Mouse (Mus musculus) layer of hippocampus, adult 2 months (tissue): Measurements from ENCODE around the gene Lgals1. TPM values are rescaled to one million over a fixed set of nuclear protein-coding genes. Genes with fewer than 3 reads are reported as not detected.
A peak's percentile ranks its signal among the peaks of the same experiment; 100 is the strongest.

Experiments
- DNase-seq, 2 experiments: peaks; one replicate each; pipeline ENCODE4 v3.0.0; 2022; ENCODE audit warnings: low spot score in 2 of 2
- H3K27ac ChIP-seq: fragments of 200-600 bp; 2 replicates; pipeline ENCODE4 v1.8.1; 2022
- H3K4me3 ChIP-seq: fragments of 200-600 bp; 2 replicates; pipeline ENCODE4 v1.8.1; 2022; ENCODE audit warnings: mild to moderate bottlenecking
- CTCF ChIP-seq: fragments of 200-600 bp; conservative IDR thresholded peaks from 2 replicates; pipeline ENCODE4 v1.8.1; 2022; ENCODE audit warnings: antibody characterized with exemption, mild to moderate bottlenecking, moderate library complexity
- microRNA-seq, 2 experiments: library from miRNA; unstranded; fragments of <30 nt; microRNA quantifications; one replicate each; pipeline ENCODE4 v1.2.0; 2021
- total RNA-seq, 2 experiments: library from RNA; stranded (reverse); gene quantifications; 2 replicates each; pipeline ENCODE4 v1.2.3; 2021

Gene Lgals1
- total RNA-seq, 2 experiments from 2014 or later: 18.9 to 20.2 TPM

DNA sequence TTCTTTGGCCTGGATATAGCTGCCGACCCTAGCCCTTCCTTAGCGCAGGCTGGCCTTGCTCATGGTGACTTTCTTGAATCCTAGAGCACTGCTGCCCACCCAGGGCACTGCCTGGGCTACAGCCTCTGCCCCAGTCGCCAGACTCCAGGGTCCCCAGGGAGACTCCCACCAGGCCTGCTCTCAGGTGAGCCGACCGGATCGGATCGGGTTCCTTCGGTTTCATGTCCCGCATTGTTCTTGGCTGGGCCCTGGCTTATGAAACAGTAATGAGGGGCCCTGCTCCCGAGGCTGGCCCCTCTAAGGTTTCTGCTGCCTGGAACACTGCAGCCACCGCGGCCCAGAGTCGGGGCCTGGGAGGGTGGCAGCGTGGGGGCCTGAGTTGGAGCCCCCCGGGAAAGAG, 30.5 kb downstream of the Lgals1 start:
- Histone ChIP-seq H3K27ac (no peak overlapping the region), H3K4me3 (no peak overlapping the region)
- no peak for DNase-seq
- no peak for TF ChIP-seq CTCF

DNA sequence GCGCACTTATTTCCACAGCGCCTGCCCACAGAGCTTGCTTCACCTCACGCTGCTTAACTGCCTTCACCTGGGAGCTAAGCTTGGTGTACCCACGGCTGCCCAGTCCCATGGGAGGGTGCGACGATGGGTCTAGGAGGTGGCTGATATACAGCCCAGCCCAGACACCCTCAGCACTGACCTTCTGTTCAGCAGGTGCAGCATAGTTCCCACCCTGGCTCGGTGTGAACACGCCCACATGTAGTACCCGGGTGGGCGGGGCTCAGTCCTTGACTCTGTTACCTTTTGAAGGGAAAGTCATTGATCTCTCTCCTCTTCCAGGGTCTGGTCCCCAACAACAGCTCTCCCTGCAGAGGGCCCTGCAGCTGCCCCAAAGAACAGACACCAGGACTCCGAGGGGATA, 33.0 kb downstream of the Lgals1 start:
- Histone ChIP-seq H3K4me3 (no peak overlapping the region), H3K27ac (no peak overlapping the region)
- no peak for TF ChIP-seq CTCF
- DNase-seq: no peak

- no peak overlapping the region for H3K27ac ChIP-seq
- no peak overlapping the region for H3K4me3 ChIP-seq
- no peak for TF ChIP-seq CTCF
- no peak for DNase-seq
These were observed 33.6 kb downstream of the Lgals1 start for GRCm38 (mm10) chr15:78960088-78960487.

- DNase-seq: peak in 1 of 2 experiments; percentile 23
- TF ChIP-seq CTCF: peak; percentile 83
- Histone ChIP-seq H3K27ac (no peak overlapping the region), H3K4me3 (no peak overlapping the region)
These were observed 36.4 kb downstream of the Lgals1 start for GRCm38 (mm10) chr15:78962885-78963284.

DNA sequence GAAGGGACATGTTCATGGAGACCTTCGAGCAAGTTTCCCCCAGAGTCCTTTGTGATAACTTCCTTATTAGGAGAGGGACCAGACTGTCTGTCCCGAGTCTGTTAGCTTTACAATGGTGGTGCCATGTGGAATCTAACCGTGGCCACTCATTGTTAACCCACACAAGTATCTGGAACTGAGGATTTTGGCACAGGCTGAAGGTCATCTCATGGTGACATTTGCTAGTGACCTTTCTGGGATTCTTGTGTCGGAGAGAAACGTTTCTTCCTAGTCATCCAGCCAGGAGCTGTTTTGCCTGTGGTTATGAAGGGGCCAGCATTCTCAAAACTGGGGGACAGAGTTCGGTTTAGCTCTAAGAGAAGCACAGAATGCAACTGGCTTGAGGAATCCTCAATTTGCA, 45.1 kb downstream of the Lgals1 start:
- no peak overlapping the region for H3K4me3 ChIP-seq
- no peak for TF ChIP-seq CTCF
- DNase-seq: no peak
- no peak overlapping the region for H3K27ac ChIP-seq

DNA sequence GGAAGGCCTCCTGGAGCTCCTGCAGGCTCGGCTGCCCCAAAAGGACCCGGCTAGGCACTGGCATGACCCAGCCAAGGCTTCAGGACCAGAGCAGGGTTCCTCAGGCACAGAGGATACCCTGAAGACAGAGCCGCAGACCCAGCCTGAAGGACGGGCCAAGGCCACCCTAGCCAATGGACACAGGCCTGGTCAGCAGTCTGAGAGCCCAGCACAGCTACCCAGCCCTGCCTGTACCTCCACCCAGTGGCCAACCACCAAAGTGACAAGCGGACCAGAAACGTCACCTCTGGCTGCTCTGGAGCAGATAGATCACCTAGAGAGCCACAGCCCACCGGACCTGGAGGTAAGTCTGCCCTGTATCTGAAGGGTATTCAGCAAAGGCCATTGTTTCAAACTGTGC, 47.4 kb downstream of the Lgals1 start:
- no peak for DNase-seq
- H3K27ac ChIP-seq: no peak overlapping the region
- TF ChIP-seq CTCF: peak; percentile 66
- no peak overlapping the region for H3K4me3 ChIP-seq

GRCm38 (mm10) chr15:78977676-78978159, 51.2 kb downstream of the Lgals1 start:
- Histone ChIP-seq H3K27ac (no peak overlapping the region), H3K4me3 (no peak overlapping the region)
- DNase-seq: no peak
- no peak for TF ChIP-seq CTCF

DNA sequence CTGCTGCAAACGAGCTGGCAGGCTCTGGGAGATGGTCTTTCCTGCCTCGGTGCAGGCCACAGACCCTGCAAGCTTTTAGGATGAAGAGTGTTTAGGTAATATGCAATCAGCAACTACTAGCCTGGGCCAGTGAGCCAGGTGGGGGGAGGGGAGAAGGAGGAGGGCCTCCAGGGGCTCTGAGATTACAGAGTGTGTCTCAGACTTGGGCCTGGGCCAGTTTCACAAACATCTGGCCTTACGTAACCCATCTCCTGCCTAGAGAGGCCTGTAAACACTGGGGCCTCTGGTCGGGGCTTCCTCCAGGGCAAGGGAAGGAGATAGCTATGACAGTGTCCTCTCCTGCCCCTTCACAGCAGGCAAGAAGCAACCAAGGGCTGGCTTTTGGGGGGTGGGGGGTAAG, 52.4 kb downstream of the Lgals1 start:
- no peak overlapping the region for H3K4me3 ChIP-seq
- DNase-seq: no peak
- TF ChIP-seq CTCF: no peak
- H3K27ac ChIP-seq: no peak overlapping the region

Small RNAs within 50 kb of the gene (microRNA-seq; reads per million reads assigned to microRNA genes)
- 0 to 1.5 reads per million in 2 experiments for gene Mir6955

Other genes with a start within 250 kb of the Lgals1 start
- 100 to 1,000 TPM; 202 to 204 TPM for gene Elfn2, start 208.0 kb upstream of the Lgals1 start, total RNA-seq
- 1 to 10 TPM; 4.4 to 4.7 TPM for gene Mfng, start 153.2 kb upstream of the Lgals1 start, total RNA-seq
- 1 to 10 TPM; 5.4 to 5.5 TPM for gene Card10, start 123.7 kb upstream of the Lgals1 start, total RNA-seq
- gene Cdc42ep1, start 84.1 kb upstream of the Lgals1 start, total RNA-seq: 10 to 100 TPM; 12.2 to 13.7 TPM
- not detected for gene Lgals2, start 71.2 kb upstream of the Lgals1 start, total RNA-seq
- 10 to 100 TPM; 64.0 to 64.7 TPM for gene Gga1, start 49.5 kb upstream of the Lgals1 start, total RNA-seq
- under 1 TPM in 1 of 2 experiments, not detected in 1; 0.27 TPM for gene Gm49510, start 27.1 kb upstream of the Lgals1 start, total RNA-seq
- 10 to 100 TPM; 27.7 to 41.8 TPM for gene Sh3bp1, start 27.0 kb upstream of the Lgals1 start, total RNA-seq
- 100 to 1,000 TPM; 162 to 172 TPM for gene Pdxp, start 12.8 kb upstream of the Lgals1 start, total RNA-seq
- 10 to 100 TPM; 41.4 to 41.8 TPM for gene Nol12, start 8.2 kb downstream of the Lgals1 start, total RNA-seq
- gene Triobp, start 21.0 kb downstream of the Lgals1 start, total RNA-seq: 10 to 100 TPM; 10.0 to 13.4 TPM
- 10 to 100 TPM; 86.3 to 89.0 TPM for gene H1f0, start 101.7 kb downstream of the Lgals1 start, total RNA-seq
- gene Galr3, start 115.2 kb downstream of the Lgals1 start, total RNA-seq: under 1 TPM in 1 of 2 experiments, not detected in 1; 0.39 TPM
- 10 to 100 TPM; 17.4 to 19.5 TPM for gene Ankrd54, start 136.2 kb downstream of the Lgals1 start, total RNA-seq
- gene Eif3l, start 148.5 kb downstream of the Lgals1 start, total RNA-seq: 10 to 100 TPM; 68.9 to 69.5 TPM
- gene Micall1, start 182.2 kb downstream of the Lgals1 start, total RNA-seq: 10 to 100 TPM; 31.4 to 35.3 TPM
- 100 to 1,000 TPM in 1 of 2 experiments, 10 to 100 TPM in 1; 97.9 to 103 TPM for gene Polr2f, start 214.3 kb downstream of the Lgals1 start, total RNA-seq
- gene 1700088E04Rik, start 214.5 kb downstream of the Lgals1 start, total RNA-seq: 10 to 100 TPM in 1 of 2 experiments, 1 to 10 TPM in 1; 8.8 to 10.3 TPM
- gene Sox10, start 238.5 kb downstream of the Lgals1 start, total RNA-seq: 10 to 100 TPM; 27.7 to 30.4 TPM